Mouse (Mus musculus): ENCODE results near the gene Napa. TPM values are rescaled to one million over a fixed set of nuclear protein-coding genes. Genes with fewer than 3 reads are reported as not detected.

Napa gene
- polyA plus RNA-seq, 1 experiment from 2014 or later = 177 TPM

DNA sequence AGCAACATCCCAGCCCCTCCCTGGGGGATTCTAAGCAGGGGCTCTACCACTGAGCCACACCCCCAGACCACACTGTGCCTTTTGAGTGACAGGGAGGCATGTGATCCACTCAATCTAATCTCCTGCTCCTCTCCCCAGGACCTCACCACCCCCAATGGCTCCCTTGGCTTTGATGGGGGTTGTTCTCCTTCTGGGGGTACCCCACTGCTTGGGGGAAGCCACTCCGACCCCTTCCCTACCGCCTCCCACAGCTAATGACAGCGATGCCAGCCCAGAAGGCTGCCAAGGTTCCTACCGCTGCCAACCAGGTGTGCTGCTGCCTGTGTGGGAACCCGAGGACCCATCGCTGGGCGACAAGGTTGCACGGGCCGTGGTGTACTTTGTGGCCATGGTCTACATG is 35.4 kb downstream of the Napa start:
- 93% methylated on average over 9 of the region's 9 CpGs for WGBS
- no peak overlapping the region for H3K27ac ChIP-seq (ENCODE audit: low read depth, low read length)
- peaks cover 17% of the 10 kb centered on the region for H3K4me1 ChIP-seq (replicated peaks; ENCODE audit: control insufficient read depth, insufficient read depth, low read length)
- no peaks in the 10 kb centered on the region for H3K9me3 ChIP-seq (ENCODE audit: control insufficient read depth, low read length)
- H3K4me3 ChIP-seq (ENCODE audit: low read depth, low read length) = no peak overlapping the region
- ATAC-seq (ENCODE audit: low FRiP score) (no peak), DNase-seq (ENCODE audit: low spot score) (no peak)
- no peak overlapping the region for H3K4me2 ChIP-seq (replicated peaks; ENCODE audit: low read depth, low read length)
- H3K36me3 ChIP-seq (ENCODE audit: control insufficient read depth, insufficient read depth, low read length) = no peaks in the 10 kb centered on the region
- no peak overlapping the region for H3K9ac ChIP-seq (ENCODE audit: low read depth, low read length)
- no peaks in the 10 kb centered on the region for H3K27me3 ChIP-seq (ENCODE audit: control insufficient read depth, insufficient read depth, low read length)

DNA sequence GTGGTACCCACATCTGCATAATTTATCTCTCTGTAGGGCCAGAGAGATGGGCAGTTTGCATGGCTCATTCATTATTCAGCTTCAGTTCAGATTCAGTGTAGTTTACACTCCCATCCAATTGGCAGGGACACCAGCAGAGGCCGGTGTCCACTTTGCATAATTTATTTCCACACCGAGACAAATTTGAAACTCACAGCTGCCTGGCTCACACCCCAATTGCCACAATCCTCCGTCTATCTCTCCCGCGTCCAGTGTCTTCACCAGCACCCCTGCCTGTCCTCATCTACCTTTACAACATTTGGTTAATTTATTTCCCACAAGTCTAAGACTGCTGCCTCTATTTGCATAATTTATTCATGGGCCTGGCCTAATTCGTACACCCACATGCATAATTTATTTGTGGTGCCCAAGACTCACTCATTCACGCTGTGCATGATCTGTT is 36.7 kb downstream of the Napa start:
- H3K27ac ChIP-seq (ENCODE audit: low read depth, low read length) = 0 out of 2 replicates have a peak overlapping the region, but pooled peaks have one; percentile 42
- no peak overlapping the region for H3K9ac ChIP-seq (ENCODE audit: low read depth, low read length)
- H3K36me3 ChIP-seq (ENCODE audit: control insufficient read depth, insufficient read depth, low read length) = no peaks in the 10 kb centered on the region
- H3K27me3 ChIP-seq (ENCODE audit: control insufficient read depth, insufficient read depth, low read length) = no peaks in the 10 kb centered on the region
- peak overlapping the region; percentile 28; the same call in 1 of the 2 replicates for H3K4me2 ChIP-seq (replicated peaks; ENCODE audit: low read depth, low read length)
- peak; percentile 77 for ATAC-seq (ENCODE audit: low FRiP score)
- no peak overlapping the region for H3K4me3 ChIP-seq (ENCODE audit: low read depth, low read length)
- peak; percentile 37 for DNase-seq (ENCODE audit: low spot score)
- H3K9me3 ChIP-seq (ENCODE audit: control insufficient read depth, low read length) = no peaks in the 10 kb centered on the region
- peaks cover 14% of the 10 kb centered on the region for H3K4me1 ChIP-seq (replicated peaks; ENCODE audit: control insufficient read depth, insufficient read depth, low read length)
- 40% methylated on average over 7 of the region's 7 CpGs for WGBS

DNA sequence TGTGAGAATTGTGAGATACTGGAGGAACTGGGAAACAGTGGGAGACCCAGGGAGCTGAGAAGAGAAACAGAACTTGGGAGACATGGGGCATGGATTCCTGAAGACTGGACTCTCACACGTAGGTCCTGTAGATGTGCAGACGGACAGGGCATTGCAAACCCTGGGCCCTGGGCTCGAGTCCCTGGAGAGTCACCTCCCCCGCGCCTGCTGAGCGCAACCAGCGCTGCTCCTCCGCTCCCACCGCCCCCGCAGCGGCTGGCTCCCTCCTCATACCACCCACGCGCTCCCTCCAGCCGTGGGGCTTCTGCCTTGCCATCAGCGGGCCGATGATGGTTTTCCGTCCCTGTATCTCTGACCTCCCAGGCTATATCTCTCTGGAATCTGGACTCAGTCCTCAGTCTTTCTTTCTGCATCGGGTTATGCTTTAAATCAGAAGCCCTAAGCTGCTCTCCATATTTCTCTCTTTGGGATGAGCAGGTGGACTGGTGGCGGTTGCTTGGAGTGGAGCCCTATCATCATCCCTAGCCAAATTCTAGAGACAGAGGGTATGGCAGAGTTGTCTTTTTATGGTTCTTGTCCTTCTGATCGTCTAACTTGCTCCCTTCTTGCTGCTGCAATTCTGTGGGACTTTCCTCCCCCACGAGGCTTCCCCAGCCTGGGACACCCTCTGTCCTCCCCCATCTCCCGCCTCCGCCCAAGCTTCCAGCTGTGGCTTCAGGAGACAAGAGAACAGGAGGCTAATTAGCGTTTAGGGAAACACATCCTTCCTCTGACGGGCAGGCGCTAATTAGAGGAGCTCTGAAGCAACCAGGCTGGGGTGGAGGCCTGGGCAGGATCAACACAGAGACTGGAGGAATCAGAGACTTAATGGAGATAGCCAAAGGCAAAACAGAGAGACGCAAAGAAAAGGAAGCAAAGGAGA is 48.5 kb downstream of the Napa start:
- Histone ChIP-seq H3K27ac (ENCODE audit: low read depth, low read length) (no peak overlapping the region), H3K27me3 (ENCODE audit: control insufficient read depth, insufficient read depth, low read length) (no peaks in the 10 kb centered on the region), H3K9me3 (ENCODE audit: control insufficient read depth, low read length) (no peaks in the 10 kb centered on the region), H3K9ac (ENCODE audit: low read depth, low read length) (no peak overlapping the region), H3K4me1 (replicated peaks; ENCODE audit: control insufficient read depth, insufficient read depth, low read length) (peaks cover 2% of the 10 kb centered on the region; the same call in 1 of the 2 replicates), H3K36me3 (ENCODE audit: control insufficient read depth, insufficient read depth, low read length) (no peaks in the 10 kb centered on the region), H3K4me2 (replicated peaks; ENCODE audit: low read depth, low read length) (no peak overlapping the region), H3K4me3 (ENCODE audit: low read depth, low read length) (no peak overlapping the region)
- no peak for DNase-seq (ENCODE audit: low spot score)
- 34% methylated on average over 27 of the region's 27 CpGs for WGBS
- ATAC-seq (ENCODE audit: low FRiP score) = no peak

DNA sequence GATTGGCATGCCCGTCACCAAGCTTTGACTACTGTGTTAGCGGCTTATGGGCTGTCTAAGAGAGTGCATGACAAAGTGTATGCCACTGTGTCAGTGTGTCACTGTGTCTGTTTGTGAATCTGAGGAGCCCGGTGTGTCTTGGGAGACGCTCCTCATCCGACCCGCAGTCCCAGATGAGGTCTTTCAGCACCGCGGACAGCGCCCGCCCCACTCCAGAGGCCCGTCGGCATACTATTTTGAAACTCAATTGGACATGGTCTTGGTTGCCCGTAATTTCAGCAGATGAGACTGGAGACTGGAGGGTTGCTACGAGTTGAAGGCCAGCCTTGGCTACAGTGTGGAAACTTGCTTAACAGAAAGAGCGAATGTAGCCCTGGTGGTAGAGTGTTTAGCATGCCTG is 49.4 kb downstream of the Napa start:
- no peak for ATAC-seq (ENCODE audit: low FRiP score)
- H3K27ac ChIP-seq (ENCODE audit: low read depth, low read length) = no peak overlapping the region

DNA sequence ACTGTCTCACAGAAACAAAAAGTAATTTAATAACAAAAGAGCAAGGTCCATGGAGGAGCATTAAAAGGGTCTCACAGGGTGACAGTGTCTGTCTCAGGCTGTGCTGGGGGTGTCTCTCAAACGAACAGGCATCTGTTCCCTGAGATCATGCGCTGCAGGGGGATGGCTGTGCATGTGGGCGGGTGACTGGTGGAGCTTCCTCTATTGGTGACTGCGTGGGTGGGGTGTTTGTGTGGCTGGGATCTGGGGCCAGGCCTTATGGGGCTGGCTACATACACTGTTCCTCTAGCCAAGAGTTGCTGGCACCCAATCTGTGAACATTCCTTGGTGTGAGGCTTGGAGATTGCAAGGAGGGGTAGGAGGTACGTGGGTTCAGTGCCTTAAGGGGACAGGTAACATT is 51.0 kb downstream of the Napa start:
- H3K27ac ChIP-seq (ENCODE audit: low read depth, low read length) = no peak overlapping the region
- H3K9me3 ChIP-seq (ENCODE audit: control insufficient read depth, low read length) = no peaks in the 10 kb centered on the region
- H3K9ac ChIP-seq (ENCODE audit: low read depth, low read length) = no peak overlapping the region
- no peak overlapping the region for H3K4me3 ChIP-seq (ENCODE audit: low read depth, low read length)
- DNase-seq (ENCODE audit: low spot score) (no peak), ATAC-seq (ENCODE audit: low FRiP score) (no peak)
- no peaks in the 10 kb centered on the region for H3K27me3 ChIP-seq (ENCODE audit: control insufficient read depth, insufficient read depth, low read length)
- WGBS = 64% methylated on average over 5 of the region's 5 CpGs
- no peak overlapping the region for H3K4me2 ChIP-seq (replicated peaks; ENCODE audit: low read depth, low read length)
- H3K4me1 ChIP-seq (replicated peaks; ENCODE audit: control insufficient read depth, insufficient read depth, low read length) = peaks cover 2% of the 10 kb centered on the region; the same call in 1 of the 2 replicates
- no peaks in the 10 kb centered on the region for H3K36me3 ChIP-seq (ENCODE audit: control insufficient read depth, insufficient read depth, low read length)

More for the DNA sequence above, 49.4 kb downstream of the Napa start:
- WGBS = 15% methylated on average over 15 of the region's 15 CpGs
- H3K27me3 ChIP-seq (ENCODE audit: control insufficient read depth, insufficient read depth, low read length) = no peaks in the 10 kb centered on the region
- no peaks in the 10 kb centered on the region for H3K36me3 ChIP-seq (ENCODE audit: control insufficient read depth, insufficient read depth, low read length)
- no peak overlapping the region for H3K4me3 ChIP-seq (ENCODE audit: low read depth, low read length)
- H3K4me2 ChIP-seq (replicated peaks; ENCODE audit: low read depth, low read length) = no peak overlapping the region
- H3K9ac ChIP-seq (ENCODE audit: low read depth, low read length) = no peak overlapping the region
- peaks cover 2% of the 10 kb centered on the region; the same call in 1 of the 2 replicates for H3K4me1 ChIP-seq (replicated peaks; ENCODE audit: control insufficient read depth, insufficient read depth, low read length)
- H3K9me3 ChIP-seq (ENCODE audit: control insufficient read depth, low read length) = no peaks in the 10 kb centered on the region
- DNase-seq (ENCODE audit: low spot score) = peak; percentile 78

DNA sequence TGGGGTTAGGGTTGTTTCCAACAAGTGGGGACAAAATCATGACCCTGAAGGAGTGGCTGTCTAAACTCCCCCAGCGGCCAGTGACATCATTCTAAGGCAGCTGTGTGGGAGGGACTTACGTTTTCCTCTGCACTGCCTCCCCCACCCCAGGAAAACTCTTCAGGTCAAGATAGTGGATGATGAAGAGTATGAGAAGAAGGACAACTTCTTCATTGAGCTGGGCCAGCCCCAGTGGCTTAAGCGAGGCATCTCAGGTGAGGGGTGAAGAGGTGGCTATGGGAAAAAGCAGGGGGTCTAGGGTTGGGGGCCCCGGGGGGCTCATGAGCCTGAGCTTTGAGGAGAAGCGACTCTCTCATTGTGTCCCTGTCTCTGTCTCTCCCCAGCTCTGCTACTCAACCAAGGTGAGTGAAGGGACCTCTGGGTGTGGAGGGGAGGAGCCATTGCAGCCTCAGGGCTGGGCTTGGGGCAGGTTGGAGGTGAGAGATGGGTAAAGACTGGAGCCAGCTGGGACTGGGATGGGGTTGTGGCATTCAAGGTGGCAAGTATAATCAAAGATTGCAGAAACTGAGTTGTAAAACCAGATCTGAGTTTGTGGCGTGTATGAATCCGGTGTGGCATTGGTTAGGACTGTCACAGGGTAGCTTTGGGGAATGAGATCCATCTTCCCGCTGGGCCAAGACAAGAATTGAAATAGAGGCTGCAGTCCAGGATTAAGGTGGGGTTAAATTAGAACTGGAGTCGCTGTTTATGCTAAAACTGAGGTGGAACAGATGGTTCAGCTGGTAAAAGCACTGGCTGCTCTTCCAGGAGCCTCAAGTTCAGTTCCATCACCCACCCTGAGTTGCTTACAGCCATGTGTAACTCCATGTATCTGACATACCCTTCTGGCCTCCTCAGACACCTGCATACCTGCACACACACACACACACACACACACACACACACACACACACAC is 52.2 kb downstream of the Napa start:
- H3K27me3 ChIP-seq (ENCODE audit: control insufficient read depth, insufficient read depth, low read length) = no peaks in the 10 kb centered on the region
- H3K4me2 ChIP-seq (replicated peaks; ENCODE audit: low read depth, low read length) = no peak overlapping the region
- H3K4me3 ChIP-seq (ENCODE audit: low read depth, low read length) = no peak overlapping the region
- H3K36me3 ChIP-seq (ENCODE audit: control insufficient read depth, insufficient read depth, low read length) = no peaks in the 10 kb centered on the region
- H3K9me3 ChIP-seq (ENCODE audit: control insufficient read depth, low read length) = no peaks in the 10 kb centered on the region
- no peak overlapping the region for H3K9ac ChIP-seq (ENCODE audit: low read depth, low read length)
- ATAC-seq (ENCODE audit: low FRiP score) (no peak), DNase-seq (ENCODE audit: low spot score) (no peak)
- peaks cover 2% of the 10 kb centered on the region; the same call in 1 of the 2 replicates for H3K4me1 ChIP-seq (replicated peaks; ENCODE audit: control insufficient read depth, insufficient read depth, low read length)
- no peak overlapping the region for H3K27ac ChIP-seq (ENCODE audit: low read depth, low read length)
- 75% methylated on average over 9 of the region's 9 CpGs for WGBS

DNA sequence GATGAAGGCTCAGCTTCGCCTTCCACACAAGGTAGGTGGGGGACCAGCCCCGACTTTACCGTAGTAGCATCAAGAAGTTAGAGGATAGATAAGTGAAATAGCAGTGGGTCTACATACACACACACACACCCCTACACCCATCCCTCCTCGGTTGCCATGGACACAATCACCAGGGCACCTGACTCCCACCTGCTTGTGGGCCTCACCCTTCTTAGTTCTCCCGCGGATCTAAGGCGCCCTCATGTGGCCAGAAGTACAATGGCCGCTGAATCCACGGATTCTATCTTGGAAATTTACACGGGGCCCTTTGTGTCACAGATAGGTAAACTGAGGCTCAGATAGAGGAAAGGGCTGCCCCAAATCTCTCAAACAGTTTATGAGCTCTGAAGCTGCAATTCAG is 55.3 kb downstream of the Napa start:
- ATAC-seq (ENCODE audit: low FRiP score) = peak; percentile 84
- H3K9ac ChIP-seq (ENCODE audit: low read depth, low read length) = no peak overlapping the region
- WGBS = 19% methylated on average over 10 of the region's 10 CpGs
- no peak overlapping the region for H3K4me2 ChIP-seq (replicated peaks; ENCODE audit: low read depth, low read length)
- H3K27me3 ChIP-seq (ENCODE audit: control insufficient read depth, insufficient read depth, low read length) = peaks cover 4% of the 10 kb centered on the region; the same call in 1 of the 2 replicates
- no peaks in the 10 kb centered on the region for H3K9me3 ChIP-seq (ENCODE audit: control insufficient read depth, low read length)
- H3K36me3 ChIP-seq (ENCODE audit: control insufficient read depth, insufficient read depth, low read length) = no peaks in the 10 kb centered on the region
- no peaks in the 10 kb centered on the region; the same call in 1 of the 2 replicates for H3K4me1 ChIP-seq (replicated peaks; ENCODE audit: control insufficient read depth, insufficient read depth, low read length)
- H3K4me3 ChIP-seq (ENCODE audit: low read depth, low read length) = no peak overlapping the region
- DNase-seq (ENCODE audit: low spot score) = peak; percentile 82
- no peak overlapping the region for H3K27ac ChIP-seq (ENCODE audit: low read depth, low read length)

DNA sequence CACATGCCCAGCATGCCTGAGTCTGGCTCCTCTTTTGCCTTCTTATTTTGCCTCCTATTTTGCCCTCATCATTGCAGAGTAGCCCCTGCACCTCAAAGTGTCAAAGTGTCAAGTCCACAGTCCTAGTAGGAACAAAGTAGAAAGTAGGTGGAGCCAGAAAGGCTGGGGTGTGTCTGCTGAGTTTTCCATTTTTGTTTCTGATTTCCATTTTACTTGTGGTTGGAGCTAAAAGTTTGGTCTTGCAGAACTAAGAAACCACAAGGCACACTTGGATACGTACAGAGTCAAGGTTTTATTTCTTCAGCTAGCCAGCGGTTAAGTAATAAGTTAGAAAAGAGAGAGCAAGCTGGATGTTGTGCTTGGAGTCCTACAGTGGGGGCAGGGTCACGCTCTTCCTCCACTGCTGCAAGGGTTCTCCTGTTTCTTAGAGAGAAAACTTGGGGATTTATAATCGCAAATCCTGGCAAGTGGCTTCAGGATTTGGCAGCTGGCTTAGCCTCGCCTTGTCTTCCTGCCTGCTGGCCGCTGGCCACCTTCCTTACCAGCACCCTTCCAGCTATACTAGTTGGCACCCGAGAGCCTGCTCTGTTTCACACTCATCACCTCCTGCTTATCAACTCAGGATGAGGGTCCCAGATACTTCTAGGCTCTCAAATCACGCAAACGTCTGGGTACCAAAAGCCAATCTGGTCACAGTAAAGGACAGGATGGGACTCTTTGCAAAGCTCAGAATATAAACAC is 57.0 kb downstream of the Napa start:
- no peaks in the 10 kb centered on the region for H3K9me3 ChIP-seq (ENCODE audit: control insufficient read depth, low read length)
- H3K27me3 ChIP-seq (ENCODE audit: control insufficient read depth, insufficient read depth, low read length) = peaks cover 12% of the 10 kb centered on the region
- H3K27ac ChIP-seq (ENCODE audit: low read depth, low read length) = no peak overlapping the region
- H3K36me3 ChIP-seq (ENCODE audit: control insufficient read depth, insufficient read depth, low read length) = no peaks in the 10 kb centered on the region
- peaks cover 2% of the 10 kb centered on the region; the same call in 1 of the 2 replicates for H3K4me1 ChIP-seq (replicated peaks; ENCODE audit: control insufficient read depth, insufficient read depth, low read length)
- H3K9ac ChIP-seq (ENCODE audit: low read depth, low read length) = no peak overlapping the region
- ATAC-seq (ENCODE audit: low FRiP score) = no peak
- no peak overlapping the region for H3K4me3 ChIP-seq (ENCODE audit: low read depth, low read length)
- 84% methylated on average over 9 of the region's 9 CpGs for WGBS
- no peak for DNase-seq (ENCODE audit: low spot score)
- H3K4me2 ChIP-seq (replicated peaks; ENCODE audit: low read depth, low read length) = no peak overlapping the region

Measured in hindbrain, embryonic 11.5 days (tissue).